Mouse (Mus musculus) ES-Bruce4 (cell line): ENCODE results near the gene Tax1bp1. TPM values are rescaled to one million over a fixed set of nuclear protein-coding genes. Genes with fewer than 3 reads are reported as not detected.
A peak's percentile ranks its signal among the peaks of the same experiment; 100 is the strongest.

Experiments
- H3K27ac ChIP-seq: 2 replicates; pipeline ENCODE4 v1.5.1; 2012; ENCODE audit warnings: low read length, inconsistent platforms; ENCODE audit not compliant: insufficient read depth
- H3K27me3 ChIP-seq: 2 replicates; pipeline ENCODE4 v1.6.1; 2012; ENCODE audit warnings: mild to moderate bottlenecking, low read length, inconsistent platforms; ENCODE audit not compliant: control insufficient read depth, poor library complexity, insufficient read depth, severe bottlenecking
- H3K36me3 ChIP-seq: 2 replicates; pipeline ENCODE4 v1.6.1; 2012; ENCODE audit warnings: inconsistent platforms, mild to moderate bottlenecking, low read length, moderate library complexity; ENCODE audit not compliant: control insufficient read depth, poor library complexity, insufficient read depth, severe bottlenecking
- H3K4me1 ChIP-seq: one replicate; pipeline ENCODE4 v1.8.1; 2011; ENCODE audit warnings: low read length; ENCODE audit not compliant: control insufficient read depth, insufficient read depth
- H3K4me3 ChIP-seq: 2 replicates; pipeline ENCODE4 v1.5.1; 2011; ENCODE audit warnings: low read depth, mild to moderate bottlenecking, low read length
- H3K9ac ChIP-seq: 2 replicates; pipeline ENCODE4 v1.6.1; 2012; ENCODE audit warnings: low read depth, mild to moderate bottlenecking, inconsistent platforms; ENCODE audit not compliant: poor library complexity, severe bottlenecking
- H3K9me3 ChIP-seq: replicated peaks from 2 replicates; pipeline ENCODE4 v1.6.1; 2012; ENCODE audit warnings: mild to moderate bottlenecking, low read length, inconsistent platforms; ENCODE audit not compliant: control insufficient read depth, poor library complexity, insufficient read depth, severe bottlenecking
- CTCF ChIP-seq: IDR thresholded peaks from one replicate; pipeline ENCODE4 v1.8.1; 2011; ENCODE audit warnings: low read depth, low read length
- EP300 ChIP-seq: IDR thresholded peaks from 2 replicates; pipeline ENCODE4 v1.6.1; 2011; ENCODE audit warnings: low read depth, low read length; ENCODE audit not compliant: insufficient read depth
- POLR2A ChIP-seq: IDR thresholded peaks from one replicate; pipeline ENCODE4 v1.8.1; 2011; ENCODE audit warnings: low read length; ENCODE audit not compliant: insufficient read depth
- polyA plus RNA-seq: library from polyadenylated mRNA; stranded (reverse); fragments of >200 nt; gene quantifications from 2 replicates; pipeline ENCODE4 v1.2.4, GENCODE M21; 2011; ENCODE audit warnings: low read depth; ENCODE audit not compliant: missing spikeins, insufficient read depth, insufficient read length

Gene Tax1bp1
- polyA plus RNA-seq, 1 experiment: 130 TPM

DNA sequence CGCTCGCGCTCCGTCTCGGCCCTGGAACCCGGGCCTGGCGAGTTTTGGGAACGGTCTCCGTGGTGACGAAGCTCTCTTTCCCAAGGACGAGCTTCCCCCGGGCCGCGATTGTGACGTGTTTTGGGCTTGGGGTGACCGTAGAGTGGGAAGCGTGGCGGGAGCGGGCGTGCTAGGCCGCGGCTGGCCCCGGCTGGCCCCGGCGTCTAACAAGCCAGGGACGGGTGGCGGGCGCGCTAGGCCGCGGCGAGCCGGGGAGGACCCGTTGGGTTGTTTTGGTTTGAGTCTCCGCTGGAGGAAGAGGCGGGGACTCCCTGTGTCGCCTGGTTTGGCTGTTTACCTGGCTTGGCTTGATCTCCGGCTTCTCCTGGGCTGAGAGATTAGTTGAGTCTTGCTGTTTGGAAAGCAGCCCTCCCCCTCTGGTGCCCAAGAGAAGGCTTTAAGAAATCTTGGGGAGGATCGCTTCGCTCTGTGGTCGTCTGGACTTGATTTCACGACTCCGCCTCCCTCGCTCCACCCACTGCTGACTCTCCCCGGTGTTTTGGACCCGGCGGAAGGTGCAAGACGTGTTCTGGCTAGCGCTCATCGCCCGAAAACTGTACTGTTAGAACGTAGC, 474 bp downstream of the Tax1bp1 start:
- no peaks in the 10 kb centered on the region for H3K4me1 ChIP-seq
- no peaks in the 10 kb centered on the region for H3K9me3 ChIP-seq
- H3K27me3 ChIP-seq: no peaks in the 10 kb centered on the region
- H3K36me3 ChIP-seq: no peaks in the 10 kb centered on the region
- no peak for TF ChIP-seq EP300
- TF ChIP-seq CTCF: no peak
- no peak for TF ChIP-seq POLR2A
- H3K27ac ChIP-seq: peak overlapping the region; percentile 48
- H3K4me3 ChIP-seq: peak overlapping the region; percentile 95
- peak overlapping the region; percentile 92 for H3K9ac ChIP-seq

DNA sequence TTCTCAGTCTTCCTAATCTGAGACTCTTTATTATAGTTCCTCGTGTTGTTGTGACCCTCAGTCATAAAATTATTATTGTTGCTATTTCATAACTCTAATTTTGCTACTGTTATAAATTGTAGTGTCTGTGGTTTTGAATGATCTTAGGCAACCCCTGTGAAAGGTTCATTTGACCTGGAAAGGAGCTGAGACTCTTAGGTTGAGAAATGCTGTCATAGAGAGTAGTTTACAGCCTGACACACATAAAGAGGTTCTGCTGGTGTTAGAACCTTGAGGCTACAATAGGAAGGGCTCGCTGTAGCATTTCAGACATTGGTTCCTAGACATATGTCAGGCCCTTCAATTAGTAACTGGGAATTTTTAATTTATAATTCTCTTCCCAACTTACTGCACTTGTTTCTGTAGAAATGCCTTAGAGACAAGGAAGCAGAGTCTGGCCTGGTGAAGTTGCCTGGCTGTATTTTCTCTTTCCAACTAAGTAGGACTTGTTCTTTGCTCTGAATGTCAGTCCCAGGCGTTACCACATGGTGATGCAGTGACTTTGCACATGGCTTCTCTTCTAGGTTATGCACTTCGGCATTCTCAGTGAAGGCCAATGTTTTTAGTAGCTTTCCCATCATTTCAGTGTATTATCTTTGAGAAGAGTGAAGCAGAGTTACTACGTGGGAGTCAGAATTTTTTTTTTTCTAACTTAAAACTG, 4.1 kb downstream of the Tax1bp1 start:
- Histone ChIP-seq H3K9me3 (no peaks in the 10 kb centered on the region), H3K27me3 (no peaks in the 10 kb centered on the region), H3K36me3 (peaks cover 2% of the 10 kb centered on the region), H3K4me1 (no peaks in the 10 kb centered on the region), H3K4me3 (no peak overlapping the region), H3K9ac (no peak overlapping the region), H3K27ac (no peak overlapping the region)
- TF ChIP-seq POLR2A: no peak
- TF ChIP-seq EP300: no peak
- TF ChIP-seq CTCF: no peak

DNA sequence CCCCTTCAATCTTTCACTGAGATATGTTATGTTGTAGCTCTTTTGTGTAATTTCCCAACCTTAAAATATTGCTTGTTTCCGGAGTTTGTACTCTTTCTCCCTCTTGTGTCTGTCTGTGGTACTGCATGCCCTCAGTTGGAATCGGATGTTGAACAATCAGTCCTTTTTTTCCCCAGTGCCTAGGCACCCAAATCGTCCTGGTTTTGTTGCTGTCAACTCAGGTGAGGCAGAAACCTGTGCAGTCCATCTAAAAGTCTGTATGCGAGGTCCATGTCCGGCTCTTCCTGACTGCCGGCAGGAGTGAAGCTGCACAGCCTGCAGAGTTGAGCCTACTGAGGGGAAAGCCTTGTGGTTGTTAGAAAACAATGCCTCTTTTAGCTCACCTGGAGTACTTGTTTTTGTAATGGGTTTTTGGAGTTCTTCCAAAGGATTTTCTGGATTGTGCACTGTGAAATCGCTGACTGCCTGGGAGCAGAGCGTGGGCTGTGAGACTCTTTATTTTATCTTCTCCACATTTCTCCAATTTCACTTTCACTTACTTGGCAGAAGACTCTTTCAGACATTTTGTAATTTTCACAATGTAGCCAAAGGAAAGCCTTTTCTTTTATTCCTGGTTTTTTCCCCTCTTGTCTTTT, 11.4 kb downstream of the Tax1bp1 start:
- H3K27me3 ChIP-seq: no peaks in the 10 kb centered on the region
- no peak overlapping the region for H3K9ac ChIP-seq
- H3K4me1 ChIP-seq: no peaks in the 10 kb centered on the region
- H3K36me3 ChIP-seq: peaks cover 23% of the 10 kb centered on the region
- H3K4me3 ChIP-seq: no peak overlapping the region
- H3K27ac ChIP-seq: no peak overlapping the region
- no peak for TF ChIP-seq EP300
- TF ChIP-seq CTCF: no peak
- no peak for TF ChIP-seq POLR2A
- no peaks in the 10 kb centered on the region for H3K9me3 ChIP-seq

DNA sequence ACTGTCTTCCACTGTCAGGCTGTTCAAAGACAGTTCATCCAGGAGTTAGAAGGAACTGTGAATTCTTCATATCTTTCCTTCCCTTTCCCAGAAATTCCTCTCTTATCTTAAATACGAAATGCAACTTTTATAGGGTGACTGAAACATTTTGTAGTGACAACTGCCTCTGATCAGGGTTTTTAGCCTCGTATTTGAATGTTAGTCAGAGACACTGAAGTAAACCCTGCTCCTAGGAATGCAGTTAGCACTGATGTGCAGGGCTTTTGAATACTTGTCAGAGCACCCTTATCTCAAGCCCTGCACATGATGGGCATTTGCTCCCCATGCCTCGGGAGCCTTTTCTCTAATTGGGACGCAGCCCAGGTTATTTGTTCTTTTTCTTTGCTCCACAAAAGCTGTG, 16.8 kb downstream of the Tax1bp1 start:
- peaks cover 26% of the 10 kb centered on the region for H3K36me3 ChIP-seq
- H3K4me3 ChIP-seq: no peak overlapping the region
- H3K27me3 ChIP-seq: no peaks in the 10 kb centered on the region
- TF ChIP-seq EP300: no peak
- no peak for TF ChIP-seq CTCF
- no peak for TF ChIP-seq POLR2A
- H3K4me1 ChIP-seq: no peaks in the 10 kb centered on the region
- no peak overlapping the region for H3K27ac ChIP-seq
- no peak overlapping the region for H3K9ac ChIP-seq
- H3K9me3 ChIP-seq: no peaks in the 10 kb centered on the region

DNA sequence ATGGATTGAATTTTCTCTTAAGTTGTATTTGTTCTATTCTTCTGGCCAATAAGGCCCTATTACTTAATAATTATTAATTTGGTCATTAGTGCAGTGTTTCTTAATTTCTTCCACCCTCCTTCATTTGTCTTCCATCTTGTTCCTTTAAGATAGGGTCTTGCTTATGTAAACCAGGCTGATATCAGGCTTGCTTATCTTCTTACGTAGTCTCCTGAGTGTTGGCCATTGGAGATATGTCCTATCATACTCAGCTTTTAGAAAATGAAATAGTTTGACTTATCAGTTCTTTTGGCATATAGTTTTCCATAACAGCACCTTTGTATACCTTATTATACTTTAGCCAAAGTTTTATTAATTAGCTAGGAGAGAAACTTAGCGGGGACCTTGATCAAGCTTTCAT, 21.1 kb downstream of the Tax1bp1 start:
- Histone ChIP-seq H3K4me3 (no peak overlapping the region), H3K27ac (no peak overlapping the region), H3K36me3 (peaks cover 9% of the 10 kb centered on the region), H3K9me3 (no peaks in the 10 kb centered on the region), H3K9ac (no peak overlapping the region), H3K27me3 (no peaks in the 10 kb centered on the region), H3K4me1 (no peaks in the 10 kb centered on the region)
- no peak for TF ChIP-seq CTCF
- no peak for TF ChIP-seq EP300
- TF ChIP-seq POLR2A: no peak

DNA sequence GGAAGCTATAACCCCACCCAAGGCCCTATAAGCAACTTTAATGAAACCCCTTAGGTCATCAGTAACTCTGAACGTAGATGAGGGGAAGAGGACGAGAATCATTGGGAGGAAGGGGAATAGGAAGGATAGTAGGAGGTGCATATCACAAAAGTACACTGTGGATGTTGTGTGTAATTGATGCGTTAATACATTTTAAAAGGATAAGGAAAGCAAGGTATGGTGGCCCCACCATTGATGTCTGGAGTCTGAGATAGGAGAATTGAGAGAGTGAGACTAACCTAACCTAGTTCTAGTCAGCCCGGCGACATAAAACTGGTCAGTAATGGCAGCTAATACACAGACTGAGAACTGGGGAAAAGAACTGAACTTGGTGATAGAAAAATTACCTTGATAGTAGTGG, 39.3 kb downstream of the Tax1bp1 start:
- H3K36me3 ChIP-seq: peaks cover 15% of the 10 kb centered on the region

More for the DNA sequence above, 39.3 kb downstream of the Tax1bp1 start:
- H3K9ac ChIP-seq: no peak overlapping the region
- no peaks in the 10 kb centered on the region for H3K27me3 ChIP-seq
- no peak overlapping the region for H3K27ac ChIP-seq
- peaks cover 2% of the 10 kb centered on the region for H3K4me1 ChIP-seq
- H3K4me3 ChIP-seq: no peak overlapping the region
- TF ChIP-seq EP300: no peak
- no peak for TF ChIP-seq POLR2A
- no peak for TF ChIP-seq CTCF
- no peaks in the 10 kb centered on the region for H3K9me3 ChIP-seq
